Mouse (Mus musculus): ENCODE measurements around the gene Tprg.
A peak's percentile ranks its signal among the peaks of the same experiment; 100 is the strongest.

Tprg gene

DNA sequence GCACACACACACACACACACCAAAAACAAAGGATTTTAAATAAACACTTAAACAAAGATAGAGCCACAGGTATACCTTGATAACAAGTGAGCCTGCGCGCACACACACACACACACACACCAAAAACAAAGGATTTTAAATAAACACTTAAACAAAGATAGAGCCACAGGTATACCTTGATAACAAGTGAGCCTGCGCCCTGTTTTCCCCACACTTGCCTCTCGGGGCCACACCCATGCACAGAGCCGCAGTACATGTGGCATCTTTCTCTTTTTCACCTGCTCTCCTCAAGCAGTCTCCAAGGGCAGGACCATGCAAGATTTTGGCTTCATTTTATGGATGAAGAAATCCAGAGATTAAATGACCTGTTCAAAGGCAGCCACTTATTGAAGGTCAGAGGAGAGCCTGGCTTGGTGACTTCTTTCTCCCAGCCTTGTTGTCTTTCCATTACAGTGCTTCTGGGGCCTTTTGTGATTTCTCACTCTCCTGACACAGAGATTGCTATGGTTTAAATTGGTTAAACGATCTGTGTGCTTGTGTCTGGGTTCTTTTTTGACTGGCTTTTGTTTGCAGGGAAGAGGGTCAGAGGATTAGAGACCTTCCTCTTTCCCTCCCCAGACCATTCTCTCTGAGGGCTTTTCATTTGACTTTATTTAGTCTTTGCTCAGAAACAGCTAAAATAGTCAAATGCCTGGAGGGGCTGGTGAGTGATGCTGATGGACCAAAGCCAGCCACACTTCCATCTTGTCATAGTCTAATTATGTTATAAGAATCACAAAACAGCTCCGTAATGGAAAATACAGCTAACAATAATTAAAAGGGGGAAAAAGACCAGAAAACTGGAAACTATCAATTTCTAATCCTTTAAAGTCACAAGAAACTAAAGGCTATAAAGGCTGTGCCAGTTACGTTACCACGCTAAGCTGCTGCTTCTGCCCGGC, 46.9 kb downstream of the Tprg start:
- DNase-seq (ENCODE audit: low read depth, low spot score) = no peak

DNA sequence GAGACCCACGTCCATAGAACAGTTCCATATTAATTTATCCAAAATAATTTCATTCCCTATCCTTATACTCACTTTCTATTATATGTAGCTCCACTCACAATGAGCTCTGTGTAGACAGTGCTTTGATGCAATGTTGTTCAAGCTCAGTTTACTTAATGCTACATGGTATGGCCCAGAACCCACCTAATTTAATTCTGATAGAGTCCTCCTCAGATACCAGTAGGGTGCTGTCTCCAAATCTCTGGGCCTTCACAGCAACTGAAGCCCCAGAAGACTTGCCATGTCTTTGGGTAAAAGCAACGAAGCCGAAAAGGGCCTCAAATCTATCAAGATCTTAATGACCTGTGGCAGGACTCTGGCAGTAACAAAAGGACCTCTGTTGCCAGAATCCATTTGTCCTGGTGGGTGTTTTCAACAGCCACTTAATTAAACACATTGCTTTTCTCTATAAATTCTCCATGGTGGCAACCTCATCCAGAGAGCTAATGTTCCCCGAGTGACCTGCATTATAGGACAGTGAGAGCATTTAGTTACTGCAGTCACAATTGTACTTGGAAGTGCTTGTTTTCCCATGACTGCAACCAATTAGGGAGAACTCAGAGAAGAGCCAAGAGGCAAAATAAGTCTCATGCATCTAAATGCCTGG, 48.6 kb downstream of the Tprg start:
- peak; percentile 61 for DNase-seq (ENCODE audit: low read depth, low spot score)

DNA sequence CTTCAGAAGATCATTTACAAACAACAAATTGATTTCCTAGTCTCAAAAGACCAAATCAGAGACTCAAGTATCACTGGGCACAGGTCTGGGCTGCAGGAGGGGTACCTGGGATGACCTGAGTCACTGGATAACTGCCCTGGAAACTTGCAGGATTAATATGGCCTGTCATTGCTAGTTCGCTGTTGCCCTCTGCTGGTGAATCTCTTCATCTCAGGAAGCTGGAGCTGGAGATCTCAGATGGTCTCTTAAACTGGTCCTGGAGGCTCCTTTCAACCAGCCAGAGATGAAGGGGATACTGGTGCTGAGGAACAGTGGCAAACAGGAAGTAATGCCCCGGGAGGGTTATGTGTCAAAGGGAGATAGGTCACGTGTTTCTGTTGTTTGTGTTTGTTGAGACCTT, 63.0 kb downstream of the Tprg start:
- DNase-seq (ENCODE audit: low read depth, low spot score) = peak; percentile 63

DNA sequence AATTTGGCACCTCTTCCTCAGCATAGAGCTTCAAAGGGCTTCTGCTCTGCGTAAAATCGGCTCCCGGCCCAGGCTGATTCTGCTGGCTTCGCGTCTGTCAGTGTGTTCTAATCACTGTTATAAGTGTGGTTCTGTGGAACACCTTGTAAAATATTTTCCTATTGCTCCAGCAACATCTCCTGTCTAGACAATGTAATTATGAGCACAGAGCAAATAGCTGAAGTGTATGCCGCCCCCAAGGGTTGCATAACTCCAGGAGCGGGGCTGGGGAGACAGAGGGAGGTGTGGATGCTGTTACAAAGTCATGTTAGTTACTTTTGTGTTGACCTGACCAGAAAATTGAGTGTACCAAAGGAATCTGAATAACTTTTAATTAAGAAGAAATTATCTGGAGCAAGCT, 81.2 kb downstream of the Tprg start:
- DNase-seq (ENCODE audit: low read depth, low spot score) = no peak

DNA sequence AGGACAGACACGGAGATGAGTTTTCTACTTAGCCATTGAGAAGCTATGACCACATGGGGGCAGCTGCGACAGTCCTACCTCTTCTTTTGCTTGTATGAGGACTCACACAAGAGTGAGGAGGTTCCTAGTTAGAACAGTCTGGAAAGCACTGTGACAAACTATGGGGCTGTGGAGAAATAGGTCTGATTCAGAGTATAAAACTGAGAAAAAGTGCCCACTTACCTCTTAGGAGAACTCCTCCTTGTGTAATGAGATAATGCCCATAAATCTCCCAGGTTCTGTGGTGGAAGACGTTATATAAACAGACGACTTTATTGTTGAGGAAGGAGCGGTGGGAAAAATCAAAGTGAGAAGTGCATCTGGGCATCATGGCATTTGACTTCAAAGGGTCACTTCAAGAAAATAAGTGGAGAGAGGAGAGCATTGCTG, 83.4 kb downstream of the Tprg start:
- DNase-seq (ENCODE audit: low read depth, low spot score) = no peak

DNA sequence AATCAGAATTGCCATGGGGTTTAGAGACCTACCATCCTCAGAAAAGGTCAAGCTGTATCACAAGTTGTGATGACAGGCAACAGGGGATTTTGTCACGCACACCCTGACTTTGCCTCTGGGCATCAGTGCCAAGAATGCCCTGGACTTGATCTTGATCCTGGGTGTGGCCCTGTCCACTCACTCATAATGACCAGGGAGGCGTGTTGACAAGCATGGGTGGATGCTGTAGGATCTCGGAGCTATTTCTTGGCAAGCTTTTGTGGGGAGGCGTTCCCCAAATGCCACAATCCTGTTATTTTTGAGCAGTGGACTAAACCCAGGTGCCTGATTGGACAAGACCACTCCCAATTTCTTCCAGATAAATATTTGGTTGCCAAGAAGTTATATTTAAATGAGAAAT, 87.5 kb downstream of the Tprg start:
- DNase-seq (ENCODE audit: low read depth, low spot score) = no peak

DNA sequence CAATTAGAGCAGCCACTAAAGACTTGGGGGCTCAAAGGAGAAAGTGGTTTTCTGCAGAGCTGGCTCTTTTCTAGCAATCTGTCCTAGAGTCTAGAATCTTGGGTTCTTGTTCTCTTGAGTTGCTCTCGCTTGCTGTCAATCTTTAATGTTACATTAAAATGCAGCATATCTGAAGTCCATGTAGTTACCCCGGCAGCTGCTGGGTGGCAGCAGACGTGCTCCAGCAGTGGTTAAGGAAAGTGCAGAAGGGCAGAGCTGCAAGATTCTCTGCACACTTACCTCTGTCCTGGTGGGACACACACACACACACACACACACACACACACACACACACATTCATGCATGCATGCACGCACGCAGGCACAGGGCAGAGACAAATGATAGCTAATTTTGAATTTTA, 88.2 kb downstream of the Tprg start:
- DNase-seq (ENCODE audit: low read depth, low spot score) = no peak

DNA sequence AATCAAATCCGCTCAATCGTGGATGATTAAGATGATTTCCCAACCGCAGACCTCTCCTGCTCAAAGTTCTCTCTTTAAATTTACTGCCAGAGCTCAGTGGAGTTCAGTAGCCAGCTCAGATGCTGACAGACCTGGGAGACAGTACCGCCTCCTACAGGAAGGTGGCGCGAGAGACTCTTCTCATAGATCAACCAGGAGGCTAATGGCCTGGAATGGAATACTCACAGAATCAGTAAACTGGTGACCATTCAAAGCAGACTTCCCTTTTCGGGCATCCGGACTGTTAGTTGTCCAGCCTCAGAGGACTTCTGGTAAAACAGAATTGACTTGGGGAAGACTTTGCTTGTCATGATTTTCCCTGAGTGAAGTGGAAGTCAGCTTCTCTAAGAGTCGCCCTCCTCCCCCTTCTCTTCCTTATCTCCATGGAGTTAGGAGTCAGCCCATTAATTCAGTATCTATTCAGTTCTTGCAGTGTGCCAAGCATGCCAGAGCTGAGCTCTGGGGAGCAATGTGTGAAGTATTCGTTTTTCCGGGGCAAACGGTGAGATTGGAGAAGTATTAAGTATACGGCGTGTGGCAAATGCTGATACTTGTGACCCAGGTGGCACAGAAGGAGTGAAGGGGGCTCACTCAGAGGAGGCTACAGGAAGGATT, 90.2 kb downstream of the Tprg start:
- peak; percentile 75 for DNase-seq (ENCODE audit: low read depth, low spot score)

DNA sequence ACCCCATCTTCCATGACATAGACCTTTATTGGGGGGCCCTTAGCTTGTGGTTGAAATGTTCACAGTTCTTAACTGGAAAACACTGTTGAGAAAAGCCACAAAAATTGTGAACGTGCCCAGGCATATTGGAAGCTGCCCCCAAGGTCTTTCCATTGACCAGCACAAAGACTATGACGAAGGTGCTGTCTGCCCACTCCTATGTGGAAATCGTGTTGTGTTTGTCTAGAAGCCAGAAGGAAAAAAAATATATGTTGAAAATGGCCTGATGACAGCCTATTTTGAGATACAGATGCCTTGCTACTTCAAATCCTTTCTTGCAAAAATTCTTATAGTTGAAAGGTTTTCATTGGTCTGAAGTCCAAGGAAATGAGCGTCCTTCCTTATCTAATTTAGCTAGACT, 91.1 kb downstream of the Tprg start:
- no peak for DNase-seq (ENCODE audit: low read depth, low spot score)

DNA sequence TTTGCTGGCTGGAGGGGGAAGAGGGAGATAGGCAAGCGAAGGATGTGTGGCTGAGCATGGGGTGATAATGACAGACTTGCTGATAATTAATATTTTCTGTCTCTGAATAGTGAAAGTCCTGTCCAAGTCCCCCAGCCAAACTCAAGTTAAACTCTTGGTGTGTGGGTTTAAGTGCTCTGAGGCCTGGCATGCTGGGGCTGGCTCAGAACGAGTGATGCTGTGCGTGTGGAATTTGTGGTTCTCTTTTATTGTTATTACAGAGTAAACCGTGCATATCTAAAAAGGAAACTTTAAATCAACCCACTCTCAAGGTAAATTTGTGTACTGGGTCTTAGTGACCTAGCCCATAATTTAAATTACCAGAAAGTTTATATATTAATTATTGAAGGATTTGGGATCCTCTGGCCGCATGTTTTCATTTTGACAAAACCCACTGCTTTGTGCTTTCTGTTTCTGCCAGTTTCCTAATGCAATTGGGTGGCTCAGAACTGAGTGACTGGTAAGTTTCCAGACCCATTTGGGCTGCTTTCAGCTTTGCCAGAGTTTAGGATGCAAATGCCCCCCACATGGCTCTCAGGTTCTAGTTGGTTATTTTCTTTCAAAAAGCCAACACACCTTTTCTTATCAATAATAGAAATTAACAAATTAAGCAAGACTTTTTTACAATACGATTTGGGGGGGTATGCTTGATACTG, 99.0 kb downstream of the Tprg start:
- no peak for DNase-seq (ENCODE audit: low read depth, low spot score)

DNA sequence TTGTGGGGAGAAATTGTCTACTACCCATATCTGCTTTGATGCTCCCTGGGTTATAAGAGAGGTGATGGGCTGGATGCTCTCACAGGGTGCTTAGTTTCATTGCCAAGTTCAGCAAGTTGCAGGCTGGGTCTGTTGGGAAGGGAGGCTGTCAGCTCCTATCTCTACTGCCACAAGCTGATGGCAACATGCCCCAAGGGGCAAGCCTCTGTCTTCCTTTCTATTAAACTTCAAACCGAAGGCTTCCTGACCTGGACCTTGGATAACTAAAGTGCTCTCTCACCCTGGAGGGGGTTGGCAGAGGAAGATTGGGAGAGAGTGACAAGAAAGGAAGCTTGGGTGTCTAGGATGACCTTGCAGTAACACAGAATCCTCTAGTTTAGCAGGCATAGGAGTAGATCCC, 108.1 kb downstream of the Tprg start:
- no peak for DNase-seq (ENCODE audit: low read depth, low spot score)

DNA sequence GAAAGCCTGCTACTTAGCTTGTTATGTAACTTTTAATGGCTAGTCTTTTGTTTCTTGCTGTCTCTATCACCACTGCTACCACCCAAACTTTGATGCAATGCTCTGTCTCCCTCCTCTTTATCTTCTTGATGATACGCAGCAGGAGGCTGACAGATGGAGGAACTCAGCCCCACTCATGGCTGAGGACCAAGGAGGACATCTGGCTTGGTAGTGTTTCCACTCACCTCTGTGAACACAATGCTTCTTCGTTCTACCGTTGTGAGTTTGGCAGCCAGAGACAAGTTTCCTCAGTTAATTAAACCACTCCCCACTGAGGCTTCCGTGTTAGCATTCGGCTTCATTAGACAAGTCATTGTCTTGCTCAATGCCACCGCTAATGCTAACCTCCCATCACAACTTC, 117.5 kb downstream of the Tprg start:
- DNase-seq (ENCODE audit: low read depth, low spot score) = no peak

DNA sequence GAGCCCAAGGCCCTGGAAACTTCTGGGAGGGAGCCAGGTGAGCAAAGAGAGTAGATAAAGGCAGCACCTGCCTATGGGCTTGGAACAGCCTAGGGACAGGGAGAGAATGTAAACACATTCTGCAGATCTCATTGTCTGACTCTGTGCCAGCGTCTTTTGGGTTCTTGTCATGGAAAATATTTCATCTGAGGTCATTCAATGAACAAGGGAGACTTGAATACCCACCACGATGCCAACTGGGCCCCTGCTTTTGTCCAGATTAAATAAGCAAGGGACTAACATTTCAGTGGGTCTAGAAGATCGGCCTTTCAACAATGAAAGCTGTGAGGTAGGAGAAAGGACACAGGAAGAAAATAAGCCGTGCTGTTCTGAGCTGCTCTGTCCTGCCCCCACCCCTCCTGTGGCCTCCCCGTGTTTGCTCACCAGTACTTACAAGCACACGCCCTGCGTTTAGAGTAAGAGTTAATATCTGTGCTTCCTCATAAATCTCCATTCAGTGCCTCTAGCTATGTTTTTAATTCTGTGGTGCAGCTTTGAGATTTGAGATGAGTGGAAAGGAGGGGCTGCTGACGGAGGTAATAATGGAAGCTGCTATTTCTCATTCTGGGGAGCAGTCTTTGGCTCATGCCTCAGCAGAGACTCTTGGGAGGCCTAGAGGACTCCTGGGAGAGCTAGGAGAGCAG, 120.7 kb downstream of the Tprg start:
- peak; percentile 26 for DNase-seq (ENCODE audit: low read depth, low spot score)

DNA sequence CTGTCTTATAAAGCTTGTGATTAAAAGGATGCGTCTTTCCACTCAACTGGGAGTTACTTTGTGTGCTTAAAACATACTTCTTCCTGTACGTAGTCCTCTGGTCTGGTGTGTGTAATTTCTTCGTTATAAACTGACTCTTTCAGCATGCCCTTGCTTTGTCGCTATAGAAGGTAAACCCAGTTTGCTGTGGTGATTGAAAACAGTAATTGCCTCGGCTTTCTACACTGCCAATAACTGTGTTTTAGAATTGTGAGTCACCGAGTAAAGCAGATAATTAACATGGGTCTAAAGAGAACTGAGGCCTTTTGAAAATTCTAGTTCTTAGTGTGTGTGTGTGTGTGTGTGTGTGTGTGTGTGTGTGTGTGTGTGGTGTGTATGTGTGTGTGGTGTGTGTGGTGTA, 121.4 kb downstream of the Tprg start:
- no peak for DNase-seq (ENCODE audit: low read depth, low spot score)

DNA sequence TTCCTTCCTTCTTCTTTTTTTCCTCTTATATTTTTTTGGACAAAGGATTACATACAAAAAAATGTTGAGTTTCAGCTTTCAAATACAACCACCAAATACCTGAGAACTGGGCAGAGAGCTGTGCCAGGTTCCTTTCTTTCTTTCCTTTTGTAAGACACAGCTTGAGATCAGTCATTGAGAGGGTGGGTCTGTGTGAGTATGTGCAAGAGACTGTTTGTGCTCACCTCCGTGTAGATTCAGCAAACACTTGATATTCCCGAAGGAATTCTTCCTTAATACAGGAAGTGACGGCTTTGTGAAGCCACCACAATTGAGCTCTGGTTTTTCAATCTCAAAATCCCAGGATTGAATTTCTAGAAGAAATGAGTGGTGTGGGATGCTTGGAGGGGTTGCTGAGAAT, 124.7 kb downstream of the Tprg start:
- DNase-seq (ENCODE audit: low read depth, low spot score) = no peak

DNA sequence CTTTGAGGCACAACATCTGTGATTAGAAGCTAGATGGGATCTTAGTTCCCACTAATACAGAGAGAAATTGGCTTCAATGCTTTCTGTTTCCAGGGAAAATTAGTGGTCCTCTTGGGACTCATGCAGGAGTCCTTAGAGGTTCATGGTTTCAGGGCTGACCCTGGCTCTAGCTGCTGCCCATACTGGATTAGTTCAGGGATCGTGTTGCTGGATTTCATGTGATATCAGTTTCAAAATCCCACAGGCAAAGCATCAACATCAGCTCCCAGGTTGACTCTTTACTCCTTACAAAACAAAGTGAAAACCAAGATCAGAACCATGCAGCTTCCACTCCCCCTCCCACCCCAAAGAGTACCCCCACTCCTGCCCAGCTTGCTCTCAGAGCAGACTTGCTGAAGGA, 127.3 kb downstream of the Tprg start:
- DNase-seq (ENCODE audit: low read depth, low spot score) = no peak

DNA sequence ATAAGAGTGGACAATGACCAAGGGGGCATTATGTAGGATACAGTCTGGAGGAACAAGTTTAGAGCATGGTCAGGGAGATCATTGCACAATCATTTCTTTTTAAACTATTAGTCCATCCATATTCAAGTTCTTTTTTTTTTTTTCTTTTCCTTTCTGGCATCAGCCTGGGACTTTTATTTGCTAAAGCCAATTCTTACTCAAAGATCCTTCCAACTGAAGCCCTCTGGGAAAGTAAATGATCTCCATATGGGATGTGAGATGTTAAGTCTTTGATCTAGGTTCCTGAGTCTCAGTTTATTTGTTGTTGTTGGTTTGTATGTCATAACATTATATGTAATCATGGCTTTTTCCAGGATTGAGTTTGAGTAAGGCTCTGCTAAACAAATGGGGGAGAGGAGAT, 128.6 kb downstream of the Tprg start:
- no peak for DNase-seq (ENCODE audit: low read depth, low spot score)

DNA sequence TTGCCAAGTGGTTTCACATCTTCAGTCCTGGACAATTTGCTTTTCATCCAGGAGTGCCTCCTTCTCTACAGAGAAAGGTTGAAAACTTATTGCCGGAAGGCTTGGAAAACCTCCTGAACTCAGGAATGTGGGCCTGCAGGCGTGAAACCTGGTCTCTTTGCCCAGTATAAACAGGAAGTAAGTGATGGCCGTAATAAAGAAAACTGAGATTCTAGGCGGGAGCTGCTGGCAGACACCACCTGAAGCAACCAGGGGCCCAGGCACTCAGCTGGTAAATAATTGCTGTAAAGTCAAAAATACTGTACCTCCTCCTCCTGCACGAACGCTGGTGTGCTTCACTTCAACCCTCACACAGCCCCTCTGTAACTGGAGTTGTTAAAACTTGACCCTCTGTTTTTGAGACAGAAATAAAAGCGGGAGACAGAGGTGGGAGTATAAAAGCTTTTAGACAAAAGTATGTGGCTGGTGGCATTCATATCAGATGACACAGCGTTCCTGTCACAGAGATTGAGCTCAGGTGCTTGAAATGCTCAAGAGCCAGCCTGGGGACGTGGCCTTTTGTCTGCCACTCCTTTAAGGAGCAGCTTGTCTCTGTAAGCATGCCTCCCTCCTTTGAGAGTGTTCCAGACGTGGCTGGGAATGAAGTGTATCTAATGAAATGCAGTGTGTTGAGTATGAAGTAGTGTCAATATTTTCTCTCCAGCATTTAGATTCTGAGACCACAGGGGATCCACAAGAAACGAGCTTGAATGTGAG, 131.4 kb downstream of the Tprg start:
- peak; percentile 41 for DNase-seq (ENCODE audit: low read depth, low spot score)

DNA sequence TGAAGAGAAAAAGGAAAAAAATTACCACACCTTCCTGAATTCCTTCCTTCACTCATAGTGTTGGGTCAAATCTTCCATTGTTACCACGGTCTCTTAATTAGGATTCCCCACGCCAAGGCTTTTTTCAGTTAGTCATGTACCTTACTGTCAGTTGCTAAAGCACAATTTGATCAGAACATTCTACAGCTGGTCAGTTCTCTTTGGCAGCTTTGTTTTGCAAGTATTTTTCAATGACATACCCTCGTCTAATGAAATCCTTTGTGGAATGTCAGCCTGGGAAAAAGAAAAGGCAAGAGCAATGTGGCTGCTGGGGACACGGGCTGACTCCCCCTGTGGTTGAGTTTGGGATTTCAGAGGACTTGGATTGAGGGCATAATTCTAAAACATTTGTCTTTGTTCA, 136.4 kb downstream of the Tprg start:
- no peak for DNase-seq (ENCODE audit: low read depth, low spot score)

DNA sequence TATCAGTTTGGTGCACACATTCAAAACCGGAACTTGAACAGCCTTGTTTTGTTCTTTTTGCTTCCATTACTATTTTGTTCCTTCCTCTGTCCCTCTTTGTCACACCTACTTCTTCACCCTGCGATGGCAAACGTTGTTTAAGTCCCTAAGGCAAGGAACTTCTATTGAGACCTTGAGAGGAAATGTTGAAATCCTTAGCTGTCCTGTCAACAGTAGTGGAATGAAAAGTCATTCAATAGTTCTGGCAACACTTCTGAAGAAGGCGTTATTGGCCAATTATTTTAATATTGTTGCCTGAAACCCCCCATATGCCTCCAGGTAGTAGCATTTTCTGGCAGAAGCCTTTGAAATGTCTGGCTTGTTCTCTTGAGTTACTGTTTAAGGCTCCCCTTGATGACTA, 137.4 kb downstream of the Tprg start:
- DNase-seq (ENCODE audit: low read depth, low spot score) = no peak

DNA sequence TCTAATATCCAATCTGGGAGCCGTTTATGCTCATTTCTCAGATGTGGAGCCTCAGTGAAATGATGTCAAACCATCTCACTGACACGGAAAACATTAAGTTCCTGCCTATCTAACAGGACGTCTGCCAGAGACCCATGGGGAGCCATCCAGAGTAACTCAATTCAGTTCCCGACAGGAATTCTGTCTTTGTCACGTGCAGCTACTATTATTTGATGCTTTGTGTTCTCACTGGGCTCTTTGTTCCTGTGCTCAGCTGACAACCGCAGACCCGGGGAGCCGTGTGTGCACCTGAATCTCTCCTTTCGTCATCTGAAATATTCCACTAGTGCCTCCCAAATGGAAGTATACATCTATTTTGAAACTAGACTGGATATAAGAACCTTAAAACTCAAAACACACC, 138.3 kb downstream of the Tprg start:
- DNase-seq (ENCODE audit: low read depth, low spot score) = no peak

All from forelimb bud, embryonic 11.5 days (tissue).